Mouse (Mus musculus) intestine, postnatal 0 days (tissue): ENCODE results near the gene Plppr1. TPM values are rescaled to one million over a fixed set of nuclear protein-coding genes. Genes with fewer than 3 reads are reported as not detected.

Experiments
- ATAC-seq: fragments of 200-750 bp; cut with Nextera tagmentation; 2 replicates; pipeline ENCODE4 v1.8.0; 2017; ENCODE audit warnings: mild to moderate bottlenecking, moderate TSS enrichment, moderate library complexity
- H3K27ac ChIP-seq: fragments of 300-500 bp; sonication (generic); 2 replicates; pipeline ENCODE4 v1.5.1; 2014; ENCODE audit warnings: mild to moderate bottlenecking, low read depth, low read length, moderate library complexity
- H3K27me3 ChIP-seq: fragments of 300-500 bp; sonication (generic); replicated peaks from 2 replicates; pipeline ENCODE4 v1.6.1; 2014; ENCODE audit warnings: low read length, mixed read lengths; ENCODE audit not compliant: control insufficient read depth, insufficient read depth
- H3K36me3 ChIP-seq: fragments of 300-500 bp; sonication (generic); 2 replicates; pipeline ENCODE4 v1.6.1; 2014; ENCODE audit warnings: mild to moderate bottlenecking, moderate library complexity; ENCODE audit not compliant: control insufficient read depth, insufficient read depth
- H3K4me1 ChIP-seq: fragments of 300-500 bp; sonication (generic); replicated peaks from 2 replicates; pipeline ENCODE4 v1.6.1; 2014; ENCODE audit warnings: antibody characterized with exemption, low read length, mixed read lengths; ENCODE audit not compliant: control insufficient read depth, insufficient read depth
- H3K4me2 ChIP-seq: fragments of 300-500 bp; sonication (generic); replicated peaks from 2 replicates; pipeline ENCODE4 v1.6.1; 2014; ENCODE audit warnings: low read depth, mild to moderate bottlenecking, moderate library complexity
- H3K4me3 ChIP-seq: fragments of 300-500 bp; sonication (generic); 2 replicates; pipeline ENCODE4 v1.5.1; 2014; ENCODE audit warnings: low read depth, low read length
- H3K9ac ChIP-seq: fragments of 300-500 bp; sonication (generic); 2 replicates; pipeline ENCODE4 v1.6.1; 2014; ENCODE audit warnings: mild to moderate bottlenecking, low read depth, low read length
- H3K9me3 ChIP-seq: fragments of 300-500 bp; sonication (generic); 2 replicates; pipeline ENCODE4 v1.6.1; 2016; ENCODE audit warnings: mixed run types; ENCODE audit not compliant: control insufficient read depth
- CTCF ChIP-seq: sonication (generic); IDR thresholded peaks from 2 replicates; pipeline ENCODE4 v1.5.1; 2016; ENCODE audit warnings: low read depth, mild to moderate bottlenecking, control low read depth, antibody characterized with exemption, moderate library complexity
- WGBS: fragments of 180-500 bp; shearing (Covaris S2); extraction: QIAGEN DNeasy Blood & Tissue Kit; methylation state at CpG from one replicate; pipeline ENCODE4 v1.1.7; 2014; 5-methylcytosine and 5-hydroxymethylcytosine counted together
- polyA plus RNA-seq: library from polyadenylated mRNA; unstranded; fragments of >200 nt; fragmentation: Nextera tagmentation; extraction: Ambion mirVana; gene quantifications from 2 replicates; pipeline ENCODE4 v1.2.1, GENCODE M21; 2015

The Plppr1 gene
- 0.47 and 0.69 TPM in 2 replicates for polyA plus RNA-seq

GRCm38 (mm10) chr4:49059021-49059401 lies at the start of gene Plppr1:
Gene Plppr1, plus strand, starts transcription at chr4:49059273.
- 0% methylated on average over 20 of the region's 21 CpGs for WGBS
- ATAC-seq = peak; percentile 43; the same call in 1 of the 2 replicates
- H3K27ac ChIP-seq = no peak within 1 kb of the TSS

GRCm38 (mm10) chr4:49016701-49017100 lies 42.4 kb upstream of the Plppr1 start:
- Histone ChIP-seq H3K9ac (no peak overlapping the region), H3K27me3 (no peaks in the 10 kb centered on the region), H3K27ac (no peak overlapping the region), H3K36me3 (no peaks in the 10 kb centered on the region), H3K4me2 (no peak overlapping the region), H3K4me3 (no peak overlapping the region), H3K9me3 (no peaks in the 10 kb centered on the region), H3K4me1 (no peaks in the 10 kb centered on the region)
- TF ChIP-seq CTCF = no peak
- ATAC-seq = no peak

More at GRCm38 (mm10) chr4:49059021-49059401, at the start of gene Plppr1:
- H3K9me3 ChIP-seq = no peaks in the 10 kb centered on the region
- H3K4me3 ChIP-seq = peak within 1 kb of the TSS; percentile 56
- no peaks in the 10 kb centered on the region for H3K36me3 ChIP-seq
- peaks cover 13% of the 10 kb centered on the region for H3K27me3 ChIP-seq
- peak within 1 kb of the TSS; percentile 97 for H3K4me2 ChIP-seq
- H3K9ac ChIP-seq = peak within 1 kb of the TSS; percentile 34; the same call in 1 of the 2 replicates
- TF ChIP-seq CTCF = no peak
- H3K4me1 ChIP-seq = no peaks in the 10 kb centered on the region

- Histone ChIP-seq H3K4me2 (no peak overlapping the region), H3K4me1 (no peaks in the 10 kb centered on the region), H3K9me3 (no peaks in the 10 kb centered on the region), H3K27me3 (no peaks in the 10 kb centered on the region), H3K4me3 (no peak overlapping the region), H3K36me3 (no peaks in the 10 kb centered on the region), H3K9ac (no peak overlapping the region), H3K27ac (no peak overlapping the region)
- TF ChIP-seq CTCF = no peak
- no peak for ATAC-seq
- WGBS = 81% methylated on average over 1 of the region's 1 CpGs
These were observed 35.9 kb upstream of the Plppr1 start for GRCm38 (mm10) chr4:49023221-49023620.

GRCm38 (mm10) chr4:49038311-49038710 lies 20.8 kb upstream of the Plppr1 start:
- Histone ChIP-seq H3K9me3 (no peaks in the 10 kb centered on the region), H3K36me3 (no peaks in the 10 kb centered on the region), H3K9ac (no peak overlapping the region), H3K27me3 (no peaks in the 10 kb centered on the region), H3K4me3 (no peak overlapping the region), H3K4me1 (no peaks in the 10 kb centered on the region), H3K4me2 (no peak overlapping the region), H3K27ac (no peak overlapping the region)
- ATAC-seq = no peak
- WGBS = 54% methylated on average over 4 of the region's 4 CpGs
- no peak for TF ChIP-seq CTCF

- no peak for TF ChIP-seq CTCF
- Histone ChIP-seq H3K27me3 (no peaks in the 10 kb centered on the region), H3K36me3 (no peaks in the 10 kb centered on the region), H3K27ac (no peak overlapping the region), H3K4me3 (no peak overlapping the region), H3K4me1 (no peaks in the 10 kb centered on the region), H3K9me3 (no peaks in the 10 kb centered on the region), H3K4me2 (no peak overlapping the region), H3K9ac (no peak overlapping the region)
- 88% methylated on average over 3 of the region's 3 CpGs for WGBS
- no peak for ATAC-seq
These were observed 19.2 kb upstream of the Plppr1 start for GRCm38 (mm10) chr4:49039854-49040253.

GRCm38 (mm10) chr4:49041655-49042054 lies 17.4 kb upstream of the Plppr1 start:
- no peak for TF ChIP-seq CTCF
- H3K27me3 ChIP-seq = no peaks in the 10 kb centered on the region
- H3K27ac ChIP-seq = no peak overlapping the region
- H3K4me1 ChIP-seq = no peaks in the 10 kb centered on the region
- no peaks in the 10 kb centered on the region for H3K36me3 ChIP-seq
- 70% methylated on average over 1 of the region's 1 CpGs for WGBS
- no peak overlapping the region for H3K9ac ChIP-seq
- H3K4me2 ChIP-seq = no peak overlapping the region
- no peak overlapping the region for H3K4me3 ChIP-seq
- no peak for ATAC-seq
- H3K9me3 ChIP-seq = no peaks in the 10 kb centered on the region

GRCm38 (mm10) chr4:49050628-49051027 lies 8.4 kb upstream of the Plppr1 start:
- H3K9ac ChIP-seq = no peak overlapping the region
- no peaks in the 10 kb centered on the region for H3K9me3 ChIP-seq
- 89% methylated on average over 1 of the region's 1 CpGs for WGBS
- no peaks in the 10 kb centered on the region for H3K27me3 ChIP-seq
- H3K4me3 ChIP-seq = no peak overlapping the region
- no peaks in the 10 kb centered on the region for H3K36me3 ChIP-seq
- no peak for ATAC-seq
- no peak for TF ChIP-seq CTCF
- no peak overlapping the region for H3K4me2 ChIP-seq
- H3K27ac ChIP-seq = no peak overlapping the region
- H3K4me1 ChIP-seq = no peaks in the 10 kb centered on the region
